Mouse (Mus musculus) testis, postnatal 10 days (tissue): ENCODE measurements around the gene Plcb3.

Experiments
- DNase-seq: peaks from one replicate; pipeline ENCODE4 v3.0.0; 2021; ENCODE audit warnings: low spot score

Plcb3 gene

DNA sequence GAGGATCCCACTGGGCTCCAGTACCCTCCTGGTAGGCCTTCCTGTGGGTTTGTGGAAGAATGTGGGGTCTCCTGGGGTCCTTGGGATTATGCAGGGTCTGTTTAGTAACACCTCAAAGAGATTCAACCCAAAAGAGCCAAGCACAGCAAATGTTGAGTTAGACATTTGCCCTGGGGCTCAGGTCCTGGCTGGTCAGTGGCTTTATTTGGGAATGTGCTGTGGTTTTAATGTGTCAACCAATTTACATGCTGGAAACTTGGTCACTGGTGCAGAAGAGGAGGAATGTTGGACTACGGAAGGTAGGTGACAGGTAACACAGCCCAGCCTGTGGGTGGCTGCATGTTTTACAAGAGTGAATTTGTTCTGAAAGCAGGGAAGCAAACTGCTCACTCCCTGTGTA is 73.2 kb downstream of the Plcb3 start:
- DNase-seq: no peak
